Mouse (Mus musculus): ENCODE results near the gene Ano3. TPM values are rescaled to one million over a fixed set of nuclear protein-coding genes. Genes with fewer than 3 reads are reported as not detected.
"Not testable (repeated sequence)": the region's sequence is repeated elsewhere in the genome, so short reads cannot be mapped to it uniquely, and the experiment has no call there.

Gene Ano3
- polyA plus RNA-seq (2012; rRNA removed): 0.04 and 0.07 TPM in 2 replicates

DNA sequence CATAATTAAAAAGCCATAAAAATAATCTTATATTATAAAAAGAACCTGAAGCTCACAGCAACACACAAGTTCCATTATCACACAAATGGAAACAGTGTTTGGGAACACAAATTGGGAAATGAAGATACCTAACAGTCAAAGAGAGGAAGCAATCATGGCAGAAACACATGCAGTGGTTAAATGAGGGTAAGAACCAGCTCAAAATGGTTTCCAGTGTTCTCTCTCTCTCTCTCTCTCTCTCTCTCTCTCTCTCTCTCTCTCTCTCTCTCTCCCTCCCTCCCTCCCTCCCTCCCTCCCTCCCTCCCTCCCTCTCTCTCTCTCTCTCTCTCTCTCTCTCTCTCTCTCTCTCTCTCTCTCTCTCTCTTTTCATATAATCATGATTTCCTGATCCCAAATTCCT lies at the start of gene Ano3:
Gene Ano3, minus strand, starts transcription at position 101 of the 400 bp plus-strand sequence.
- DNase-seq (ENCODE audit: low spot score): not testable (repeated sequence)

DNA sequence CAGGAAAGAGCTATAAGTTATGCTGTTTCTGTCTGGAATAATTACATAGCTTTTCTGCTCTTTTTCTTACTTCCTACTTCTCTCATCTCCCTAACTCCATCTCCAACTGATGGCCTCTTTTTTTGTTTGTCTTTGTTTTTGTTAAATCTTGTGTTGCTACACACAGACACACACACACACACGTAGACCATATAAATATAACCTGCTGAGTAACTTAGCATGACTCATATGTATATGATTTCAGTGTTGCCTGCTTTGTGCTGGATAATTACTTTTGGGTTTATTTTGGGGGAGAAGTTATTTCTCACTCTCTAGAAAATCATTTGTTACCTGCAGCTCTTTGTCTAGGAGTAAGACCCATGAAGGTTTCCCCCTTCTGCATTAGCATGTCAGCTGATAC lies 39.3 kb upstream of the Ano3 start:
- DNase-seq (ENCODE audit: low spot score): no peak

DNA sequence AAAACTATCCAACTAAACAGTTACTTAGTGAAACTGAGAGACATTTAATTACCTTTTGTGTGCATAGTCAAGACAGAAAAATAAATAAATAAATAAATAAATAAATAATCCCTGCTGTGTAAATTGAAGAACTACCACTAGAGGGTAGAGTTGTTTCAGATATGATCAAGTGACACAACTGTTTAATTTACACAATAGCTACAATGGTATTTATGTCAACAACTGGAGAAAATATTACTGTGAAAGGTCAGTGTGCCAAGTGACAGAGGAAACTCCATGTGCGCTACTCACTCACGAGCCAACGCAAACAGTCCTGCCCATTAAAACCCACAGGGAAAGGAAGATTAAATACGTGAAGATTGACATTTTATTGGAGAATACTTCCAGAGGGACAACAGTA lies 38.8 kb upstream of the Ano3 start:
- no peak for DNase-seq (ENCODE audit: low spot score)

DNA sequence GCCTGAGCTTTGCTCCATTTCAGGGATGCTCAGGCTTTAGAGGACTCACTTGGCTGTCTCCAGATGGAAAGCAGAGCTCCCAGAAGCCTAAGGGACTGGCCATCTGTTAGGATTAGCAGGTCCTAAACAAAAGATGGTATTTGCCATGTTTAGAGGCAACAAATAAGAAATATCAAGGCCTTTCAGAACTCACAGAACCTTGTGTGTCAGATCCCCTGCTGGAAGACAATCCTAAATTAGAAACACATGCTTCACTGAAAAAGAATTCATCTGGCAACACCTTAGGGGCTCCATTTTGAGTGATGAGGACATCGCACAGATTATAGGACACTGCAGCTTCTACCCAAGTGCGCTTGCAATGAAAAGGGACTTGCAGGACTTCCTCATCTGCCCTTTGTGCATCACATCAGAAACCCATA lies 35.1 kb upstream of the Ano3 start:
- DNase-seq (ENCODE audit: low spot score): no peak

DNA sequence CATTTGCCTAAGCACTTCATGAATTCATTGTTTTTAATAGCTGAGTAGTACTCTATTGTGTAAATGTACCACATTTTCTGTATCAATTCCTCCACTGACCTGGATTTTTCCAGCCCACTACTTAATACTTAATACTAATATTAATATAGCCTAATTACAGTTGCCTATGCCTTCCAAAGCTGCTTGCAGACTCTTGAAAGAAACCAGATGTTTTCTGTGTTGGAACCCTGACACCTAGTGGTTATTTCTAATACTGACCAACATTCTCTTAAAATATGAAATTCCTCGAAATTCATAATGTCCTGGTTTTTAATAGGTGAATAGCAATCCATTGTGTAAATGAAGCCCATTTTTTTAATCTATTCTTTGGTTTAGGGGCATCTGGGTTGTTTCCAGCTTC lies 31.0 kb upstream of the Ano3 start:
- no peak for DNase-seq (ENCODE audit: low spot score)

DNA sequence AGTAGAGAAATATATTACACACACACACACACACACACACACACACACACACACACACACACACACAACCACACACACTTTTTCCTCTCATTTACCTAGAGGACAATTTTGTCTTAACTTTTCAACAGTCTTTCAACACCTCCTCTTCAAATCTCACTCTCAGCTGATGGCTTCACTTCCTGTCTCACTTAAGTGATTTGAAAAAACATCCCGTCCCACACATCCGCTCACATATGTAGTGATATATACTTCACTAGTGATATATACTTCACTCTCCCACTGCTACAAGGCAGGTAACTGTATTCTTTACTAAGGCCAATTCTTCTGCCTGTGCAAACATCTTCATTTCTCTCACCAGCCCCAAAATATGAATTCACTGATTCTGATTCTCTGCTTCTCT lies 28.9 kb upstream of the Ano3 start:
- DNase-seq (ENCODE audit: low spot score): no peak

DNA sequence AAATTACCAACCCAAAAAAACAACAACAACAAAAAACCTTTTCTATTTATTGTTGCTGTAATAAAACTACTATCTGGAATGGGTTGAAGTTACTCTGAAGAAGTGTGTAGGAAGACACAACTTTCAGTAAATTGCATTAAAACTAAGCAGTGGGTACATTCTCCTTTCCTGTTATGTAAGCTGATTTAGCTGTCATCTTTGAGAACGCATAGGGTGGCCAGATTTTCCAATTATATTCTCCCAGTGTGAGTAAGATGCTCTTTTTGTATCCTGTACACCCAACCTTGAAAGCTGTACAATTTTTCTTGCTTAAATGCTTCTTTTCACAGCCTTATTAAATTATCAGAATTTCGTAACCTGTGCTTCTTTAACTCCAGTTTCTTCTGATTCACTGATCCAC lies 26.1 kb upstream of the Ano3 start:
- no peak for DNase-seq (ENCODE audit: low spot score)

DNA sequence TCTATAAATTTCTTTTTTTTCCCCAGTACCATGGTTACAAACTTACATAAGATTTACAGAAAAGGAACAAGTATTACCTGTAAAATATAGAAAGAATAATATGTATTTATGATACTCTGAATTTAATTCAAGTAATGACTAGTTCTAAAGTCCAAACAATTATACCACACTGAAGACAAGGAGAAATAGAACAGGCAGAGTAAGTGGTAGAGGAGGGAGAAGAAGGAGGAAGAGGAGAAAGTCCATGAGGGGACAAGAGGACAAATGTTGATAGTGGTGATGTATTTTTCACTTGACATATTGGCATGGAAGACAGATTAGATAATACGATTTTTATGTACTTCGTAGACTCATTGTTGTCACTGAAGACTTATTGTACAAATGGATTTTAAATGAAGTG lies 19.4 kb upstream of the Ano3 start:
- DNase-seq (ENCODE audit: low spot score): no peak

DNA sequence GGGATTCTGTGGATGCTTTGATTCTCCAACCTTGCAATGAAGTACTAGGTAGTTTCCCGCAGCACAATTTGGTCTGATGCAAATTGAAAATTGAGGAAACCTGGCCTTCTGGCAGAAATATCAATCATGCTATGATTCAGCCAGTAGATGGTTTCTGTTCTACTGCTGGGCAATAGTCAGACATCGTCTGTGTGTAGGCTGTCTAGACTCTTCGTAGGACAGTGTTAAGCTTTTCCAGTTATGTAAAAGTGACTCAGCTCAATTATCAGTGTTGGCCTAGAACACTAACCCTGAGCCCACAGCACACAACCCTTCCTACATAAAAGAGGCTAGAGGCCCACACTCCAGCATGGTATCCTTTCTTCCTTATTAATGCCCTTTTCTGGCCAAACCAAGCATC lies 14.7 kb upstream of the Ano3 start:
- no peak for DNase-seq (ENCODE audit: low spot score)

DNA sequence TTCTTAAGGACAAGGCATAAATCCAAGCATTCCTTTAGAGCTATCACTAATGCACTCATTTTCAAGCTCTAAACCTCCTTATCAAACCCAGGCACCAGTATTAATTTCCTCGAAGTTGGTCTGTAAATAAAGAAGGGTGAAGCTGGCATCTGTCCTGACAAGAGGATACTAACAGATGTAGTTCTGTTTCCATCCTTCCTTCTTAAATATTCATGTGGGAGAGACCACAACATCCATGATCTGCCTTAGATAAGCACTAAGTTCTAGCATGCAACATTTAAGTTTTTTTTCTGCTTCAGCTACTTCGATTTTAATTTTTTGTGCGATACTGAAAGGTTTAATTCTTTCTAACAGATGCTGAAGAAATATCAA lies 305 bp downstream of the Ano3 start:
- DNase-seq (ENCODE audit: low spot score): no peak

DNA sequence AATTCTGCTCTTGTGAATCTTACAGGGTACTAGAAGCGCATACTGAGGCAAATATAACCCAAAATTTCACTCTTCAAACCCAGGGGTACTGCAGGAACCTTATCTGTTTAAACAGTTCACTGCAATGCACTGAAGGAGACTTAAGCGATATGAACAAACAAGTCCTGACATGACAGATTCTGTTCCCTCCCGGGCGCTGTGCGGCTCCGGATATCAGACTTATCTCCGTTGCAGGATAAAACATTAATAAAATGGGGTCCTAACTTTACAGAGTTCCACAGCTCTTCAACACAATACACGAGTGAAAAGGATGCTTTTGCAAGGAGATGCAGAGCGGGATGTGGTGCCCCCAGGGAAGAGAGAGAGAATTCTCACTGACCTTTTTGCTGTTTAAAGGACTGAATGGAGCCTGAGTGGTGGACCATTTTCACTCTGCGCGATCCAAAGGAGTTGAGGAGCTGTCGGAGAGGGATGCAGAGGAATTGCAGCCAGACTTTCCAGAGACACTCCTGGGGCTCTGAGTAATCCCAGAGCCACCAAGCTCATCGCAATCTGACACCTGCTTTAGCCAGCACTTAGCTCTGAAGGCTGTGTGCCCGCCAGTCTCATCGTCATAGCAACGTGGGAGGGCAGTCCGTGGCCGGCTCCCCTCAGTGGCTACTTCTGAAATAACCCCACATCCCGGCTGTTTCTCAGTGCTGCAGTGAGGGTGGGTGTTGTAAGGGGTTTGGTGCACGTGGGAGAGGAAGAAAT lies 868 bp downstream of the Ano3 start:
- no peak for DNase-seq (ENCODE audit: low spot score)

DNA sequence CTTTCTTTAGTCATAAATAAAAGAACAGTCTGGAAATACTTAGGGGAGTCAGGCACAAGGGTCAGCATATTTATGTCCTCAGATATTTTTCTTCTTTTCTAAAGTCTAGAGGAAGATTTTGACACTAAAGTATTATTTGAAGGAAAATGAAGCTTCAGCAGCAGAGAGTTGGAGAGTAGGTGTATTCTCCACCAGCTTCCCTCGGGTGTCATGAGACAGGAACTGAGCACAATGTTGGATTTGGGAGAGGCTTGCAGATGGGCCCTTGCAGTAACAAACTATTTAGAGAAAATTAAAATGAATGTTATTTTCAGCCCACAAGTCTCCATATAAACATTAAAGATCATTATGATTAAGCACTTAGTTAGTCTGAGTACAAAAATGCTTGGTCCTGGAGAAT lies 5.6 kb downstream of the Ano3 start:
- DNase-seq (ENCODE audit: low spot score): no peak

DNA sequence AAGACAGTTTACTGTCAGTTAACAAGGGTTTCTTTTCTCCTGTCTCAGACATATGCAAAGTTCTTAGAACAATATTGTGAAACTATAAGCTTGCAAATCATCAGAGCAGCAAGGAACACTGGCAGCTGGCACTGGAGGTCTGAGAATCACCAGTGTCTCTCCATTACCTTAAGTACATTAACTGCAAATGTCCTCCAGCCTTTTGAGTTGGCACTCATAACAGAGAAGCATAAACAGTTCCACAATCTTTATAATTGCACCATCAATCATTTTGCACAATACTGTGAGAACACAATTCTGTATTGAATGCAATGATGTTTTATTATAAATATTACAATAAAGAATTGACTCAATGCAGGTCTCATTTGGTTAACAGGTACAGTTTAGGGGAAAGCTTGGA lies 15.0 kb downstream of the Ano3 start:
- no peak for DNase-seq (ENCODE audit: low spot score)

DNA sequence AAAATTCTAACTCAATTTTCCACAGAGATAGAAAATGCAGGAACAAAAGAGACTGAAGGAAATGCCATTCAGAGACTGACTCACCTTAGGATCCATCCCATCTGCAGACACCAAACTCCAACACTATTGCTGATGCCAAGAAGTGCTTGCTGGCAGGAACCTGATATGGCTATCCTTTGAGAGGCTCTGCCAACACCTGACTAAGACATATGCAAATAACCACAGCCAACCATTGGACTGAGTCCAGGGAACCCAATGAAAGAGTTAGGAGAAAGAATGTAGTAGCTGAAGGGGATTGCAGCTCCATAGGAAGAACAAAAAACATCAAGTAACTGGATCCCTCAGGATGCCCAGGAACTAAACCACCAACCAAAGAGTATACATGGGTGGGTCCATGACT lies 21.6 kb downstream of the Ano3 start:
- DNase-seq (ENCODE audit: low spot score): no peak

DNA sequence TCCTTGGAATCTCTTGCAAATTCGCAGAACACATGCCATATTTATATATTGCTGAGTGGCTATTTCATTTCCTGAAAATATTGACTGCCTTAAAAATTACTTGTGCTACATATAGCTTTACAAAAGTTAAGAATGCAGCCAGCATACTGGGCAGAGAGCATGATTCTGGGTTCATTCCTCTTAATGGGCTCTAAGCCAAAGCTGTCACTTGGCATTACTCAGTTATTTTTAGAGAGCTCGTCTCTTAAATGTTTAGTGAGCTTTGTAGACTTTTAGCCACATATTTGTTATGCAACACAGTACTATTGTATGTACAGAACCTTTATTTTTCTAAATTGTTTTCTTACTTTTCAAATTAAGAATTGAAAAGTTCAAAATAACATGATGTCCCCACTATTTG lies 41.2 kb downstream of the Ano3 start:
- no peak for DNase-seq (ENCODE audit: low spot score)

DNA sequence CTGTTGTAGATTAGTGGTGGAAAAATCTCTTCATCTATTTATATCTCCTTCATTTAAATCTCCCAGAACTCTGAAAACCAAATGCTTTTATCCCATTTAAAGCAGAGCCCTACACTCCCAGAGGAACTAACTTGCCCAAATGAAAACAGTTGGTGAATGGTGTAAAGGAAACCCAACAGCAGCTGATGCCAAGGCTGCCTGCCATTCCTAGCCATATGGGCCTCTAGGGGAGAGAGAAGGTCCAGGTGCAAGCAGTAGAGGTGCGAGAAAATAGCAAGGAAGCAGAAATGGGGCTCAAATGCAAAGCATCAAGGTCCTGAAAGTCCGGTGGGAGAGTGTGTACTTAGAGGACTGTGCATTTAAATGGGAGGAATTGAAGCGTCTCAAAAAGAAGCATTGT lies 44.2 kb downstream of the Ano3 start:
- no peak for DNase-seq (ENCODE audit: low spot score)

DNA sequence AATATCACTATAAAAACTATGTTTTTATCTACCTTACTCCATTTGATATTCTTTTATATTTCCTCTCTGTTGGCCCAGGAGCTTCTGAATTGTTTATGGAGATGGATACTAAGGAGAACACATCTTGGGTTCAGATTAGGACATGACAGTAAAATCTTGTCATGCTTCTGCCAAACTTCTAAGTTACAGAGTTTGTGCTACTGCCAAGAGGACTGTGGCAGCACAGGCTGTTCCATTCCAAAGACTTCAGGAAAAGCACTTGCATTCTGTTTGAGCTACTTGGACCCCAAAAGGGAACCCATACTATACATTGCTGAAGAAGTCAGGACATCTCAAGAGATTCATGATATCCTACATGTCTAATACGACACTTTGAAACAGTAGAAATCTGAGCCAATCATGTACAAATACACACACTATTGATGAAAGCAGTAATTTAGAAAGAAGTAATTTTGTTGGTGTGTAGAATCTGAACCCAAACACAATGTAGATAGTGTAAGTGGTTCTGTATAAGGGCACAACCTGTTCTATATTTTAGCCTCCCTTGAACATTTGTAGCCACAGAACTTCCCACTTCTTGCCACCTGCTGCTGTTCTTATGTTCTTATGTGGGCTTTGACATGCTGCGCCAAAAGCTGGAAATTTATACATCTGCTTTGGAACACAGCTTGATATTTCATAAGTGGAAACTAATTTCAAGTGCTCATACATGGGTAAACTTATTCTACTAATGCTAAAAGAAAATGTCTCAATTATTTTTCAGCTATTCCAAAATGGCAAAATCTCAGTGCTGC lies 54.0 kb downstream of the Ano3 start:
- no peak for DNase-seq (ENCODE audit: low spot score)

DNA sequence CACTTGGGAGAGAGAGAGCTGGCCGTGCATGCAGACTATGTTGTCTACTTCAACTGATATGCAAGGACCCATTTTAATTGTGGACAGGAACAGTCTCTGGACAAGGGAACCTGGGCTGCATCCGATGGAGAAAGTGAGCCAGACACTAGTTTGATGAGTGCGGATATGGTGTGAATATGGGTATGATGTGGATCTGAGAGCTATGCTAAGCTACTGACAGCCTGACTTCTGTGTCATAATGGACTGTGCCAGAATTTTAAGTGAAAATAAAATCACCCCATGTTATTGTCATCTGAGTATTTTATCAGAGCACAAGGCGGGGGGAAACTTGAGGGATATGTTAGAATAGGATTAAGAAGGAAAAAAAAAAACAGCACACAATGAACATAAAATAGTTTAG lies 79.1 kb downstream of the Ano3 start:
- no peak for DNase-seq (ENCODE audit: low spot score)

DNA sequence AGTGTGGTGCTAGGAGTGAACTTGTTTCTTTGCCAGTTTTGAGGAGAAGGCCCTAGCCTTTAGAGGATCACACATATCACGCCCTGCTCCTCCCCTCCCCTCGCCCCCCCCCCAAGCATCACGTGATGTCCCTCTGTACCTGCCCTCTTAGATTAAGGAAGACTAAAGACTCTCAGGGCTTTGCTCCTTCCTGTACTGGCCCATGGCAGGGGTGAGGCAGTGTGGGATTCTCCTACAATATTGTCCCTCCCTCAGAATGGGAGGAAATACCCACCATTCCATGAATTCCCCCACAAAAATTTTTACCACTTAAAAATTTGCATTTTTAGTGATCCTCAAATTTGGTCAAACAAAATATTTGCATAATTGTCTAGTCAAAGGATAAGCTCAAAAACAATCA lies 85.1 kb downstream of the Ano3 start:
- no peak for DNase-seq (ENCODE audit: low spot score)

DNA sequence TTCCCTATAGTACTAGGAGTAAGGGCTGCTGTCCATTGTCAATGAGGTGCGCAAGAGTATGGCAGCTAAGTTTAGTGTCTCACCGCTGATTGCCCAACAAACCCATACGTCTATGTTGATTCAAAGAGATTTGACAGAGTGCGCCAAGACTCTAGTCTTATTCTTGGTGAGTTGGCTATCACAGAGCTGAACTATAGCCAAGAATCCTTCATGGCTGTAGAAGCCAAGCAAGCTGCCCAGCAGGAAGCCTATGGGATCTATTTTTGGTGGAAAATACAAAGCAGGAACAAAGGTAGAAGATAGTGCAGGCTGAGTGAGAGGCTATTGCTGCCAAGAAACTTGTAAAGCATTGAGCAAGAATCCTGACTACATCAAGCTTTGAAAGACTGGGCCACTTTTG lies 87.3 kb downstream of the Ano3 start:
- no peak for DNase-seq (ENCODE audit: low spot score)

DNA sequence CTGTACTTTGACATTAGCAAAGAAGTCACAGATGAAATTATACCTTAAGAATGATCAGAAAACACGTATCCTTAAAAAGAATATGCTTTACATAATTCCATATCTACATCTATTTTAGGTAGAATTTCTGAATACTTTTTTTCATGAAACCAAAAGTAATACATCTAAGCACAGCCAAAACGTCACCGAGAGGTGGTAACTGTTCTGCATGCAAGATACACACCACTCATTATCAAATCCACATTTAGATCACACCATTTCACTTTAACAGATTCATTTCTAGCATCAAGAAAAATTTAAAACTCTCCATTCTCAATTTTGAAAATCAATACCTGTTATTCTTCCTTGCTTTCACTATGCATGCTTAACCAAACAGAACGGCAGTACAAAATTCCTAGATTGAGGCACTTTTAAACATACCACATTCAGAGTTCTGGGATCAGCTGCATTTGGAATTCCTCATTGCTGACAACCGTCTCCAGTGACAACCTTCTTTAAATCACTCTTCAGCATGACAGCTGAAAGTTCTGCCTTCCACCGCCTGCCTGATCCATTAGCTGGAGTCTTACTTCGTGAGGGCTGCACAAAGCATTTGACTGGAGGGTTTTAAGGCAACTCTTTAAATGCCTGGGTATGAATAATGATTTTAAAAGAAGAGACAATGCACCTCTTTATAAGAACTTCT lies 111.0 kb downstream of the Ano3 start:
- no peak for DNase-seq (ENCODE audit: low spot score)

DNA sequence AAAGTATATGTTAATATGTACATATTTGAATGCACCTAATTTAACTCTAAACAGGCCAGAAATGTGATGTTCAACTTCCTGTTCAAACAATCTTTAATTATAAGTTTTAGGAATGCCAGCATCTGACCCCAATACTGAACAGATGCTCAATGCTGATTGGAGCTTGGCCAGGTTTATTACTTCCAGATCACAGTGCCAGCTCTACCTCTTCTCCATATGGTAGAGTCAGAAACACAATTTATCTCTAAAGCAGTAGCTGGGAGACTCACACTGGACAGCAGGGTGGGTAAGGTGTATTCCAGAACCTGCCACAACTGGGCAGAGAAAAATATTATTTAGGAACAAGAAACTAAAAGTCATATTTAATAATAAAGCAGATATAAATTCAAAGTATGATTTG lies 134.5 kb downstream of the Ano3 start:
- no peak for DNase-seq (ENCODE audit: low spot score)

DNA sequence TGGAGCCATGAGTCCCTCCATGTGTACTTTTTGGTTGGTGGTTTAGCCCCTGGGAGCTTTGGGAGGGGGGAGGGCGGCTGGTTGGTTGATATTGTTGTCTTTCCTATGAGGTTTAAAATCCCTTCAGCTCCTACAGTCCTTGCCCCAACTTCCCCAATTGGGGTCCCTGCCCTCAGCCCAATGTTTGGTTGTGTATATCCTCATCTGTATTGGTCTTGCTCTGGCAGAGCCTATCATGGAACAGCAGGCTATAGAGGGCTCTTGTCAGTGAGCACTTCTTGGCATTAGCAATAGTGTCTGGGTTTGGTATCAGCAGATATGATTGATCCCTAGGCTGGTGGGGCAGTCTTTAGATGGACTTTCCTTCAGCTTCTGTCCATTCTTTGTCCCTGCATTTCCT lies 135.8 kb downstream of the Ano3 start:
- no peak for DNase-seq (ENCODE audit: low spot score)
